Mouse (Mus musculus) bone marrow macrophage, adult 2 months (primary cell): ENCODE results near the gene Nav2.

Experiments used
- CTCF ChIP-seq: IDR thresholded peaks from 2 replicates; pipeline ENCODE4 v1.5.1; 2012; ENCODE audit warnings: low read depth, mild to moderate bottlenecking, low read length, moderate library complexity
- POLR2A ChIP-seq: IDR thresholded peaks from 2 replicates; pipeline ENCODE4 v1.6.1; 2012; ENCODE audit warnings: mild to moderate bottlenecking, low read depth, low read length, borderline replicate concordance

DNA sequence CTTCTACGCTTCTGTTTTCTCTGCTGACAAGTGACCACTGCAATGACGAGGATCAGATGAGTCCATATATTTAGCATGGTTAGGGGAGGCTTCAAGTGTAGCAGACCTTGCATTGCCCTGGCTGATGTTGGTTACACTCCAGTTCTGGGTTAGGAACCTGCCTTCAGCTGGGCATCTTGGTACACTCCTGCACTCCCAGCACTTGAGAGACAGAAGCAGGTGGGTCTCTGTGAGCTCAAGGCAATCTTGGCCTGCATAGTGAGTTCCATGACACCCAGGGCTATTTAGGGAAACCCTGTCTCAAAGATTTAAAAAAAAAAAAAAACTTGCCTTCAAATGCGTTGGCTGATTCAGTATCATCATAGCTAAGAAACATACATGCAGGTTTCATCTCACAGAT, 450.6 kb downstream of the Nav2 start:
- TF ChIP-seq POLR2A (no peak), CTCF (no peak)
